Mouse (Mus musculus) CH12.LX (cell line): ENCODE measurements around the gene Appbp2. TPM values are rescaled to one million over a fixed set of nuclear protein-coding genes. Genes with fewer than 3 reads are reported as not detected.
A peak's percentile ranks its signal among the peaks of the same experiment; 100 is the strongest.

Source experiments
- DNase-seq: peaks from one replicate; pipeline ENCODE4 v3.0.0-alpha.2; 2013; ENCODE audit errors: extremely low read depth
- H3K27ac ChIP-seq: 2 replicates; pipeline ENCODE4 v1.5.1; 2012; ENCODE audit warnings: low read depth, mild to moderate bottlenecking, control low read depth, moderate library complexity; ENCODE audit not compliant: insufficient read depth
- H3K27me3 ChIP-seq: replicated peaks from 2 replicates; pipeline ENCODE3; 2012; ENCODE audit warnings: inconsistent platforms
- H3K36me3 ChIP-seq, 2 experiments: replicated peaks in 1 of 2; 2 replicates each; pipeline versions ENCODE3 to v1.6.1; 2012; ENCODE audit warnings: inconsistent platforms in 1 of 2, low read length in 1 of 2, mild to moderate bottlenecking in 1 of 2, mixed read lengths in 1 of 2, moderate library complexity in 1 of 2; ENCODE audit not compliant: control insufficient read depth in 1 of 2, insufficient read depth in 1 of 2
- H3K4me1 ChIP-seq, 2 experiments: 2 replicates each; pipeline ENCODE4 v1.6.1; 2012; ENCODE audit warnings: inconsistent platforms in 1 of 2, moderate library complexity in 1 of 2; ENCODE audit not compliant: insufficient read depth in 2 of 2, control insufficient read depth in 1 of 2
- H3K4me2 ChIP-seq: 2 replicates; pipeline ENCODE4 v1.6.1; 2012; ENCODE audit warnings: low read depth, mild to moderate bottlenecking, control low read depth; ENCODE audit not compliant: poor library complexity, insufficient read depth, severe bottlenecking
- H3K4me3 ChIP-seq, 3 experiments: fragments of 150-350 bp in 1 of 3; sonication (generic) in 1 of 3; replicated peaks in 1 of 3; 2 replicates each; pipeline versions ENCODE3 to v1.5.1; 2011 to 2012; ENCODE audit warnings: low read depth in 2 of 3, low read length in 2 of 3, mild to moderate bottlenecking in 2 of 3, moderate library complexity in 2 of 3, control low read depth in 1 of 3, improper control_type of control experiment in 1 of 3, inconsistent platforms in 1 of 3, mixed read lengths in 1 of 3; ENCODE audit not compliant: poor library complexity in 1 of 3
- H3K79me2 ChIP-seq: replicated peaks from 2 replicates; pipeline ENCODE4 v1.6.1; 2012; ENCODE audit warnings: mild to moderate bottlenecking, moderate library complexity; ENCODE audit not compliant: control insufficient read depth, poor library complexity, insufficient read depth, severe bottlenecking; ENCODE audit errors: extremely low read depth
- H3K9ac ChIP-seq: 2 replicates; pipeline ENCODE4 v1.6.1; 2012; ENCODE audit warnings: low read depth, mild to moderate bottlenecking, control low read depth, moderate library complexity; ENCODE audit not compliant: insufficient read depth
- H3K9me3 ChIP-seq: replicated peaks from 2 replicates; pipeline ENCODE3; 2012; ENCODE audit warnings: low read length, inconsistent platforms, mixed read lengths
- CHD1 ChIP-seq: IDR thresholded peaks from 2 replicates; pipeline ENCODE4 v1.6.1; 2012; ENCODE audit warnings: low read depth, low read length, improper control_type of control experiment, inconsistent platforms
- E2F4 ChIP-seq: IDR thresholded peaks from 2 replicates; pipeline ENCODE4 v1.6.1; 2011; ENCODE audit warnings: low read depth, low read length, improper control_type of control experiment; ENCODE audit not compliant: insufficient replicate concordance
- ETS1 ChIP-seq: conservative IDR thresholded peaks from 2 replicates; pipeline ENCODE4 v1.6.1; 2012; ENCODE audit warnings: low read depth, mild to moderate bottlenecking, inconsistent platforms, low read length, improper control_type of control experiment, moderate library complexity
- JUND ChIP-seq: conservative IDR thresholded peaks from 2 replicates; pipeline ENCODE4 v1.6.1; 2011; ENCODE audit warnings: low read depth, low read length, improper control_type of control experiment
- MAX ChIP-seq: IDR thresholded peaks from 2 replicates; pipeline ENCODE4 v1.6.1; 2011; ENCODE audit warnings: low read length, improper control_type of control experiment
- MXI1 ChIP-seq: IDR thresholded peaks from 2 replicates; pipeline ENCODE4 v1.6.1; 2011; ENCODE audit warnings: mild to moderate bottlenecking, low read depth, low read length, improper control_type of control experiment
- MYC ChIP-seq: IDR thresholded peaks from 2 replicates; pipeline ENCODE4 v1.6.1; 2011; ENCODE audit warnings: low read depth, mild to moderate bottlenecking, improper control_type of control experiment, low read length
- TBP ChIP-seq: conservative IDR thresholded peaks from 2 replicates; pipeline ENCODE4 v1.6.1; 2011; ENCODE audit warnings: low read depth, low read length, improper control_type of control experiment
- TCF12 ChIP-seq: IDR thresholded peaks from 2 replicates; pipeline ENCODE4 v1.6.1; 2014; ENCODE audit warnings: low read depth, mild to moderate bottlenecking, inconsistent platforms, low read length, improper control_type of control experiment
- UBTF ChIP-seq: IDR thresholded peaks from 2 replicates; pipeline ENCODE4 v1.6.1; 2012; ENCODE audit warnings: low read depth, mild to moderate bottlenecking, inconsistent platforms, low read length, improper control_type of control experiment, moderate library complexity
- USF1 ChIP-seq: IDR thresholded peaks from 2 replicates; pipeline ENCODE4 v1.6.1; 2014; ENCODE audit warnings: low read depth, mild to moderate bottlenecking, inconsistent platforms, low read length, improper control_type of control experiment
- ZC3H11A ChIP-seq: IDR thresholded peaks from 2 replicates; pipeline ENCODE4 v1.6.1; 2012; ENCODE audit warnings: low read depth, mild to moderate bottlenecking, inconsistent platforms, low read length, improper control_type of control experiment
- ZMIZ1 ChIP-seq: IDR thresholded peaks from 2 replicates; pipeline ENCODE4 v1.6.1; 2012; ENCODE audit warnings: low read depth, mild to moderate bottlenecking, inconsistent platforms, low read length, improper control_type of control experiment
- ZNF384 ChIP-seq: IDR thresholded peaks from 2 replicates; pipeline ENCODE4 v1.6.1; 2012; ENCODE audit warnings: low read depth, low read length, improper control_type of control experiment, inconsistent platforms
- dilution Hi-C: fragments of 300-500 bp; cut with MboI; formaldehyde crosslinking; loops from 2 replicates; pipeline ENCODE4 v1.14.3; 2020; ENCODE audit warnings: low sequenced_read_pairs; ENCODE audit not compliant: extremely low pct_unique_long_range_greater_than_20kb, extremely low pct_ligation_motif_present
- in situ Hi-C: fragments of 300-500 bp; cut with MboI; formaldehyde crosslinking; loops from 3 replicates; pipeline ENCODE4 v1.14.3; 2019; ENCODE audit warnings: low sequenced_read_pairs, low pct_ligation_motif_present, low pct_unique_long_range_greater_than_20kb, mixed read lengths
- polyA plus RNA-seq: library from polyadenylated mRNA; unstranded; fragments of >175 nt; gene quantifications from 2 replicates; pipeline ENCODE4 v1.2.1, GENCODE M21; 2012; ENCODE audit warnings: low read depth; ENCODE audit not compliant: insufficient read length
- total RNA-seq, 2 experiments: library from RNA; depleted of rRNA; stranded (reverse); fragments of 300-350 nt in 1 of 2; fragments of >200 nt in 1 of 2; gene quantifications; 2 replicates each; pipeline ENCODE4 v1.2.3; 2012 to 2014

Gene Appbp2
- total and polyA plus RNA-seq, 3 experiments, result 31.1 to 37.4 (median 36.6) TPM

- Histone ChIP-seq H3K9ac (no peak overlapping the region), H3K27me3 (no peaks in the 10 kb centered on the region), H3K79me2 (no peaks in the 10 kb centered on the region), H3K4me1 (no peaks in the 10 kb centered on the region), H3K27ac (no peak overlapping the region), H3K4me3 (no peak overlapping the region), H3K9me3 (no peaks in the 10 kb centered on the region), H3K36me3 (no peaks in the 10 kb centered on the region), H3K4me2 (no peak overlapping the region)
- DNase-seq, result no peak
- TF ChIP-seq MYC (no peak), MAX (no peak), ZC3H11A (no peak), ZNF384 (no peak), ZMIZ1 (no peak), TBP (no peak), UBTF (no peak)
- dilution Hi-C loops (no loop called here), in situ Hi-C loops (loop anchor here (10.0 kb wide), 1 partner anchor 339 kb away; the partner anchor contains the start of gene Znhit3)
Measured at GRCm38 (mm10) chr11:85253641-85254040, 18.7 kb upstream of the Appbp2 start.

- no peaks in the 10 kb centered on the region for H3K9me3 ChIP-seq
- in situ Hi-C loops, result loop anchor here (10.0 kb wide), 1 partner anchor 338 kb away; the partner anchor contains the start of gene Znhit3
- H3K79me2 ChIP-seq, result no peaks in the 10 kb centered on the region
- H3K4me1 ChIP-seq, result peaks cover 0 to 2% of the 10 kb centered on the region in 2 experiments; a peak in 1 of 4 replicates
- no peaks in the 10 kb centered on the region for H3K36me3 ChIP-seq
- no peak overlapping the region for H3K9ac ChIP-seq
- H3K4me3 ChIP-seq, result no peak overlapping the region
- no peaks in the 10 kb centered on the region for H3K27me3 ChIP-seq
- TF ChIP-seq MXI1, result no peak
- no peak for TF ChIP-seq USF1
- no peak for TF ChIP-seq JUND
- no peak for TF ChIP-seq TCF12
- no peak for TF ChIP-seq CHD1
- TF ChIP-seq ETS1, result no peak
- TF ChIP-seq ZC3H11A, result no peak
- TF ChIP-seq TBP, result no peak
- TF ChIP-seq MYC, result no peak
- TF ChIP-seq E2F4, result no peak
- no peak overlapping the region for H3K4me2 ChIP-seq
- no peak for DNase-seq
- no peak overlapping the region for H3K27ac ChIP-seq
- dilution Hi-C loops, result no loop called here
Measured at GRCm38 (mm10) chr11:85253006-85253405, 18.1 kb upstream of the Appbp2 start.

- Histone ChIP-seq H3K27ac (no peak overlapping the region), H3K4me3 (no peak overlapping the region), H3K9me3 (no peaks in the 10 kb centered on the region), H3K4me1 (peaks cover 0 to 3% of the 10 kb centered on the region in 2 experiments; a peak in 1 of 4 replicates), H3K36me3 (no peaks in the 10 kb centered on the region), H3K9ac (no peak overlapping the region), H3K4me2 (no peak overlapping the region)
- TF ChIP-seq ZNF384 (0 out of 2 replicates have a peak, but pooled peaks have one; percentile 21), USF1 (no peak)
- TF ChIP-seq, all 38 proteins: peak for 1
- DNase-seq, result no peak
- H3K79me2 ChIP-seq, result no peaks in the 10 kb centered on the region
- in situ Hi-C loops, result loop anchor here (10.0 kb wide), 1 partner anchor 337 kb away; the partner anchor contains the start of gene Znhit3
- no peaks in the 10 kb centered on the region for H3K27me3 ChIP-seq
- dilution Hi-C loops, result no loop called here
Measured at GRCm38 (mm10) chr11:85251955-85252354, 17.0 kb upstream of the Appbp2 start.
